10 mouse cellular contexts compared by ENCODE assay signal in the genomic region with DNA sequence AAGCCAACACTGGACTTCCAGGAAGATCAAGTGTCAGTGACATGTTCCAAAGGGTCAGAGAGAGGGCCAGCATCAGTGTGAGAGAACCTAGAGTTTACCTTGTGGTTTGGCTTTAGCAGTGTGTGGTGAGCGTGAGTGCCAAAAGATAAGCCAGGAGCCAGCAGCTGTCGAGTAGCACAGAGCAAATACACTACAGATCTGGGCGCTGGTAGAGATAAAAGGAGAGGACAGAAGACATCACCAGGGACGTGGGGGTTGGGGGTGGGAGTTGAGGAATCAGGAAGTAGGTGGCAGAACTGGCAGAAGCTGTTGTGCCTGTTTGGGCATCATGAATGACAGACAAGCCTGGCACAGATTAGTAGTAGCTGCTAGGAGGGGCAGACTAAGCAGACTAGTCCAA. TPM values are rescaled to one million over a fixed set of nuclear protein-coding genes. Genes with fewer than 3 reads are reported as not detected.
A peak's percentile ranks its signal among the peaks of the same experiment; 100 is the strongest.
DNase-seq lines count a peak whose midpoint lies in the region; ATAC-seq and TF ChIP-seq lines count a peak whose summit lies in the region.
"Had no signal": no experiment of that assay in that cellular context is flagged by ENCODE, and none has a peak within 500 bp of the region (broad histone marks: within the 10 kb centered on the region; RNA-seq: fewer than 3 reads in every experiment).

No protein-coding gene starts in this region.

- 8% methylated on average over 4 of the region's 4 CpGs for WGBS in heart, embryonic 15.5 days
- 31% methylated on average over 4 of the region's 4 CpGs for WGBS in lung, postnatal 0 days
- WGBS in hindbrain, embryonic 11.5 days = 73% methylated on average over 4 of the region's 4 CpGs

- H3K4me2 ChIP-seq in heart, embryonic 15.5 days = peak overlapping the region; percentile 21; the same call in 1 of the 2 replicates
- H3K4me2 ChIP-seq in lung, postnatal 0 days (replicated peaks; ENCODE audit: low read depth, low read length) = no peak overlapping the region
- H3K4me2 ChIP-seq in hindbrain, embryonic 11.5 days (replicated peaks; ENCODE audit: low read depth, low read length) = no peak overlapping the region
- H3K4me2 ChIP-seq: kidney, embryonic 15.5 days had no signal

- no peaks in the 10 kb centered on the region for H3K36me3 ChIP-seq in heart, embryonic 15.5 days
- no peaks in the 10 kb centered on the region for H3K36me3 ChIP-seq in lung, postnatal 0 days (ENCODE audit: insufficient read depth, low read length)
- no peaks in the 10 kb centered on the region for H3K36me3 ChIP-seq in hindbrain, embryonic 11.5 days (ENCODE audit: control insufficient read depth, insufficient read depth, low read length)
- H3K36me3 ChIP-seq: kidney, embryonic 15.5 days had no signal

- no peak overlapping the region for H3K9ac ChIP-seq in heart, embryonic 15.5 days
- no peak overlapping the region for H3K9ac ChIP-seq in lung, postnatal 0 days (replicated peaks; ENCODE audit: low read depth)
- no peak overlapping the region for H3K9ac ChIP-seq in hindbrain, embryonic 11.5 days (ENCODE audit: low read depth, low read length)
- H3K9ac ChIP-seq: kidney, embryonic 15.5 days had no signal

- H3K27ac ChIP-seq in heart, embryonic 15.5 days = peak overlapping the region; percentile 59
- H3K27ac ChIP-seq in lung, postnatal 0 days (ENCODE audit: low read length) = no peak overlapping the region
- no peak overlapping the region for H3K27ac ChIP-seq in hindbrain, embryonic 11.5 days (ENCODE audit: low read depth, low read length)
- H3K27ac ChIP-seq: kidney, embryonic 15.5 days had no signal

- no peaks in the 10 kb centered on the region for H3K27me3 ChIP-seq in heart, embryonic 15.5 days
- H3K27me3 ChIP-seq in lung, postnatal 0 days (replicated peaks; ENCODE audit: insufficient read depth, low read length) = no peaks in the 10 kb centered on the region
- H3K27me3 ChIP-seq in hindbrain, embryonic 11.5 days (ENCODE audit: control insufficient read depth, insufficient read depth, low read length) = no peaks in the 10 kb centered on the region
- H3K27me3 ChIP-seq: CH12.LX; kidney, embryonic 15.5 days had no signal

- peak; percentile 18; the same call in 1 of the 2 replicates for ATAC-seq in frontal cortex, adult (ENCODE audit: low TSS enrichment)
- peak; percentile 29 for ATAC-seq in CD4-positive, CD25-positive, alpha-beta regulatory T cell, adult 4 months
- peak; percentile 55 for ATAC-seq in heart, embryonic 15.5 days (replicated peaks; ENCODE audit: insufficient number of reproducible peaks, insufficient read depth, low FRiP score, low read depth)
- ATAC-seq in lung, postnatal 0 days = peak; percentile 86
- ATAC-seq in hindbrain, embryonic 11.5 days (ENCODE audit: low FRiP score) = no peak

- TF ChIP-seq EP300 in lung, postnatal 0 days (IDR thresholded peaks at IDR 0.05) = peak; percentile 74

- peaks cover 48% of the 10 kb centered on the region for H3K4me1 ChIP-seq in heart, embryonic 15.5 days (replicated peaks)
- H3K4me1 ChIP-seq in lung, postnatal 0 days (ENCODE audit: insufficient read depth, low read depth, low read length) = peaks cover 7% of the 10 kb centered on the region; the same call in 1 of the 2 replicates
- H3K4me1 ChIP-seq in hindbrain, embryonic 11.5 days (replicated peaks; ENCODE audit: control insufficient read depth, insufficient read depth, low read length) = no peaks in the 10 kb centered on the region

- H3K4me3 ChIP-seq in heart, embryonic 15.5 days = no peak overlapping the region
- no peak overlapping the region for H3K4me3 ChIP-seq in lung, postnatal 0 days (ENCODE audit: low read depth, low read length)
- H3K4me3 ChIP-seq in hindbrain, embryonic 11.5 days (ENCODE audit: low read depth, low read length) = no peak overlapping the region
- H3K4me3 ChIP-seq: kidney, embryonic 15.5 days had no signal

- H3K9me3 ChIP-seq in heart, embryonic 15.5 days (replicated peaks) = no peaks in the 10 kb centered on the region
- no peaks in the 10 kb centered on the region for H3K9me3 ChIP-seq in lung, postnatal 0 days (ENCODE audit: low read length)
- no peaks in the 10 kb centered on the region for H3K9me3 ChIP-seq in hindbrain, embryonic 11.5 days (ENCODE audit: control insufficient read depth, low read length)
- H3K9me3 ChIP-seq: kidney, embryonic 15.5 days had no signal

- TF ChIP-seq CTCF in lung, postnatal 0 days (IDR thresholded peaks at IDR 0.05) = no peak

- DNase-seq in frontal cortex, postnatal 14 days (ENCODE audit: low spot score in 2 of 2) = no peak
- peak; percentile 82 for DNase-seq in lung, postnatal 0 days (ENCODE audit: low spot score)
- no peak for DNase-seq in hindbrain, embryonic 11.5 days (ENCODE audit: low spot score)
- no peak for DNase-seq in cerebellum, adult 11 months
- no peak for DNase-seq in spleen, adult 12 weeks (ENCODE audit: low spot score)

RNA-seq across cellular contexts. Expression of a gene that starts 21.6 kb away (rescaled TPM):
- 10 to 100 TPM; 11.0 to 15.3 TPM for polyA plus RNA-seq in CD4-positive, CD25-positive, alpha-beta regulatory T cell, adult 4 months (2017; shearing (Covaris generic))
- 29.2 and 33.2 TPM in 2 replicates for polyA plus RNA-seq in heart, embryonic 15.5 days (2015; fragmentation: Nextera tagmentation; extraction: Ambion mirVana)
- polyA plus RNA-seq in lung, postnatal 0 days (2015; fragmentation: Nextera tagmentation; extraction: Ambion mirVana) = 36.2 and 39.3 TPM in 2 replicates
- 32.0 and 32.8 TPM in 2 replicates for polyA plus RNA-seq in hindbrain, embryonic 11.5 days (2014; fragmentation: Nextera tagmentation; extraction: Ambion mirVana)
